Mouse (Mus musculus): ENCODE data around the gene Msh4. TPM values are rescaled to one million over a fixed set of nuclear protein-coding genes. Genes with fewer than 3 reads are reported as not detected.

The Msh4 gene
- polyA plus RNA-seq, 1 experiment from 2014 or later = 0.32 TPM

GRCm38 (mm10) chr3:153912546-153913509 lies 6.9 kb upstream of the Msh4 start, which contains the start of gene Rabggtb:
Gene Rabggtb, minus strand, starts transcription at chr3:153913009.
- H3K4me2 ChIP-seq (replicated peaks) = peak within 1 kb of the TSS; percentile 71
- H3K4me1 ChIP-seq (replicated peaks; ENCODE audit: control insufficient read depth, insufficient read depth, low read length) = peaks cover 23% of the 10 kb centered on the region
- peak within 1 kb of the TSS; percentile 77 for H3K9ac ChIP-seq
- DNase-seq (ENCODE audit: low spot score) (peak; percentile 98), ATAC-seq (ENCODE audit: low FRiP score) (peak; percentile 98)
- H3K27ac ChIP-seq = peak within 1 kb of the TSS; percentile 93
- peaks cover 34% of the 10 kb centered on the region for H3K36me3 ChIP-seq (replicated peaks; ENCODE audit: control insufficient read depth, insufficient read depth)
- H3K9me3 ChIP-seq (ENCODE audit: control insufficient read depth, low read length) = no peaks in the 10 kb centered on the region
- H3K27me3 ChIP-seq (ENCODE audit: control insufficient read depth, insufficient read depth, low read length) = no peaks in the 10 kb centered on the region
- WGBS = 1% methylated on average over 65 of the region's 65 CpGs
- peak within 1 kb of the TSS; percentile 70 for H3K4me3 ChIP-seq (replicated peaks; ENCODE audit: low read length)

- H3K9ac ChIP-seq = peak overlapping the region; percentile 77
- H3K36me3 ChIP-seq (replicated peaks; ENCODE audit: control insufficient read depth, insufficient read depth) = peaks cover 42% of the 10 kb centered on the region
- ATAC-seq (ENCODE audit: low FRiP score) = no peak
- H3K4me2 ChIP-seq (replicated peaks) = peak overlapping the region; percentile 71
- no peaks in the 10 kb centered on the region for H3K9me3 ChIP-seq (ENCODE audit: control insufficient read depth, low read length)
- peak overlapping the region; percentile 70 for H3K4me3 ChIP-seq (replicated peaks; ENCODE audit: low read length)
- H3K27me3 ChIP-seq (ENCODE audit: control insufficient read depth, insufficient read depth, low read length) = no peaks in the 10 kb centered on the region
- H3K4me1 ChIP-seq (replicated peaks; ENCODE audit: control insufficient read depth, insufficient read depth, low read length) = peaks cover 23% of the 10 kb centered on the region
- peak overlapping the region; percentile 93 for H3K27ac ChIP-seq
- whole genome bisulfite sequencing = 5% methylated on average over 12 of the region's 12 CpGs
- DNase-seq (ENCODE audit: low spot score) = no peak
Observed at GRCm38 (mm10) chr3:153911882-153912440, 6.0 kb upstream of the Msh4 start.

- peak overlapping the region; percentile 71 for H3K4me2 ChIP-seq (replicated peaks)
- 52% methylated on average over 8 of the region's 8 CpGs for WGBS
- no peaks in the 10 kb centered on the region for H3K27me3 ChIP-seq (ENCODE audit: control insufficient read depth, insufficient read depth, low read length)
- H3K27ac ChIP-seq = no peak overlapping the region
- ATAC-seq (ENCODE audit: low FRiP score) = no peak
- H3K4me1 ChIP-seq (replicated peaks; ENCODE audit: control insufficient read depth, insufficient read depth, low read length) = peaks cover 23% of the 10 kb centered on the region
- no peaks in the 10 kb centered on the region for H3K9me3 ChIP-seq (ENCODE audit: control insufficient read depth, low read length)
- H3K9ac ChIP-seq = peak overlapping the region; percentile 77
- H3K36me3 ChIP-seq (replicated peaks; ENCODE audit: control insufficient read depth, insufficient read depth) = peaks cover 48% of the 10 kb centered on the region
- peak overlapping the region; percentile 70 for H3K4me3 ChIP-seq (replicated peaks; ENCODE audit: low read length)
- no peak for DNase-seq (ENCODE audit: low spot score)
Observed at GRCm38 (mm10) chr3:153911197-153911881, 5.4 kb upstream of the Msh4 start.

- H3K4me3 ChIP-seq (replicated peaks; ENCODE audit: low read length) = no peak overlapping the region
- no peak overlapping the region for H3K27ac ChIP-seq
- peaks cover 57% of the 10 kb centered on the region for H3K36me3 ChIP-seq (replicated peaks; ENCODE audit: control insufficient read depth, insufficient read depth)
- H3K27me3 ChIP-seq (ENCODE audit: control insufficient read depth, insufficient read depth, low read length) = no peaks in the 10 kb centered on the region
- no peak for ATAC-seq (ENCODE audit: low FRiP score)
- no peak overlapping the region for H3K9ac ChIP-seq
- no peaks in the 10 kb centered on the region for H3K9me3 ChIP-seq (ENCODE audit: control insufficient read depth, low read length)
- H3K4me1 ChIP-seq (replicated peaks; ENCODE audit: control insufficient read depth, insufficient read depth, low read length) = peaks cover 23% of the 10 kb centered on the region
- 74% methylated on average over 7 of the region's 7 CpGs for WGBS
- no peak for DNase-seq (ENCODE audit: low spot score)
- H3K4me2 ChIP-seq (replicated peaks) = peak overlapping the region; percentile 71
Observed at GRCm38 (mm10) chr3:153910489-153910888, 4.6 kb upstream of the Msh4 start.

- ATAC-seq (ENCODE audit: low FRiP score) (no peak), DNase-seq (ENCODE audit: low spot score) (no peak)
- WGBS = 73% methylated on average over 5 of the region's 5 CpGs
- Histone ChIP-seq H3K4me2 (replicated peaks) (no peak overlapping the region), H3K36me3 (replicated peaks; ENCODE audit: control insufficient read depth, insufficient read depth) (peaks cover 73% of the 10 kb centered on the region), H3K4me1 (replicated peaks; ENCODE audit: control insufficient read depth, insufficient read depth, low read length) (peaks cover 23% of the 10 kb centered on the region), H3K27ac (no peak overlapping the region), H3K27me3 (ENCODE audit: control insufficient read depth, insufficient read depth, low read length) (no peaks in the 10 kb centered on the region), H3K4me3 (replicated peaks; ENCODE audit: low read length) (no peak overlapping the region), H3K9me3 (ENCODE audit: control insufficient read depth, low read length) (no peaks in the 10 kb centered on the region), H3K9ac (no peak overlapping the region)
Observed at GRCm38 (mm10) chr3:153908919-153909318, 3.0 kb upstream of the Msh4 start.

GRCm38 (mm10) chr3:153905251-153906135 lies 445 bp downstream of the Msh4 start:
- Histone ChIP-seq H3K36me3 (replicated peaks; ENCODE audit: control insufficient read depth, insufficient read depth) (peaks cover 73% of the 10 kb centered on the region), H3K27ac (no peak overlapping the region), H3K4me1 (replicated peaks; ENCODE audit: control insufficient read depth, insufficient read depth, low read length) (peaks cover 3% of the 10 kb centered on the region), H3K4me3 (replicated peaks; ENCODE audit: low read length) (no peak overlapping the region), H3K4me2 (replicated peaks) (no peak overlapping the region), H3K9ac (no peak overlapping the region), H3K27me3 (ENCODE audit: control insufficient read depth, insufficient read depth, low read length) (no peaks in the 10 kb centered on the region), H3K9me3 (ENCODE audit: control insufficient read depth, low read length) (no peaks in the 10 kb centered on the region)
- ATAC-seq (ENCODE audit: low FRiP score) = 0 out of 2 replicates have a peak, but pooled peaks have one; percentile 35
- 85% methylated on average over 49 of the region's 49 CpGs for WGBS
- no peak for DNase-seq (ENCODE audit: low spot score)

- DNase-seq (ENCODE audit: low spot score) (peak; percentile 48), ATAC-seq (ENCODE audit: low FRiP score) (no peak)
- Histone ChIP-seq H3K4me2 (replicated peaks) (no peak overlapping the region), H3K9me3 (ENCODE audit: control insufficient read depth, low read length) (no peaks in the 10 kb centered on the region), H3K4me3 (replicated peaks; ENCODE audit: low read length) (no peak overlapping the region), H3K27me3 (ENCODE audit: control insufficient read depth, insufficient read depth, low read length) (no peaks in the 10 kb centered on the region), H3K4me1 (replicated peaks; ENCODE audit: control insufficient read depth, insufficient read depth, low read length) (no peaks in the 10 kb centered on the region; the same call in 1 of the 2 replicates), H3K27ac (no peak overlapping the region), H3K36me3 (replicated peaks; ENCODE audit: control insufficient read depth, insufficient read depth) (peaks cover 64% of the 10 kb centered on the region), H3K9ac (no peak overlapping the region)
- 66% methylated on average over 6 of the region's 6 CpGs for WGBS
Observed at GRCm38 (mm10) chr3:153904586-153904985, 1.4 kb downstream of the Msh4 start.

- 82% methylated on average over 3 of the region's 3 CpGs for WGBS
- Histone ChIP-seq H3K27me3 (ENCODE audit: control insufficient read depth, insufficient read depth, low read length) (no peaks in the 10 kb centered on the region), H3K9ac (no peak overlapping the region), H3K4me2 (replicated peaks) (no peak overlapping the region), H3K9me3 (ENCODE audit: control insufficient read depth, low read length) (no peaks in the 10 kb centered on the region), H3K27ac (no peak overlapping the region), H3K4me3 (replicated peaks; ENCODE audit: low read length) (no peak overlapping the region), H3K36me3 (replicated peaks; ENCODE audit: control insufficient read depth, insufficient read depth) (peaks cover 44% of the 10 kb centered on the region), H3K4me1 (replicated peaks; ENCODE audit: control insufficient read depth, insufficient read depth, low read length) (no peaks in the 10 kb centered on the region)
- ATAC-seq (ENCODE audit: low FRiP score) (no peak), DNase-seq (ENCODE audit: low spot score) (no peak)
Observed at GRCm38 (mm10) chr3:153902595-153902994, 3.3 kb downstream of the Msh4 start.
